Mouse (Mus musculus) thymus, adult 18-20 months (tissue): ENCODE data around the gene Sfxn3.

Experiments
- DNase-seq, 2 experiments: peaks; one replicate each; pipeline ENCODE4 v3.0.0; 2022; ENCODE audit warnings: mixed read lengths in 2 of 2

The Sfxn3 gene

GRCm38 (mm10) chr19:45047417-45047934 lies at the start of gene Sfxn3:
Gene Sfxn3, plus strand, starts transcription at chr19:45047503.
- peak; percentile 75 to 80 for DNase-seq

- DNase-seq: no peak
Observed at GRCm38 (mm10) chr19:44997786-44998185, 49.5 kb upstream of the Sfxn3 start.

- DNase-seq: no peak
Observed at GRCm38 (mm10) chr19:44999647-45000046, 47.7 kb upstream of the Sfxn3 start.

- no peak for DNase-seq
Observed at GRCm38 (mm10) chr19:45002301-45002700, 45.0 kb upstream of the Sfxn3 start.

- no peak for DNase-seq
Observed at GRCm38 (mm10) chr19:45003740-45004516, 43.4 kb upstream of the Sfxn3 start.

- peak in 1 of 2 experiments; percentile 41 for DNase-seq
Observed at GRCm38 (mm10) chr19:45005444-45005843, 41.9 kb upstream of the Sfxn3 start, which contains the start of gene Twnk. Gene Twnk, plus strand, starts transcription at chr19:45005663.

GRCm38 (mm10) chr19:45005957-45006712 lies 41.2 kb upstream of the Sfxn3 start, which contains the start of gene Mrpl43:
Gene Mrpl43, minus strand, starts transcription at chr19:45006442.
- peak; percentile 87 to 92 for DNase-seq

- DNase-seq: peak in 1 of 2 experiments; percentile 25
Observed at GRCm38 (mm10) chr19:45007021-45007420, 40.3 kb upstream of the Sfxn3 start.

GRCm38 (mm10) chr19:45007425-45008191 lies 39.7 kb upstream of the Sfxn3 start:
- no peak for DNase-seq

GRCm38 (mm10) chr19:45010646-45011045 lies 36.7 kb upstream of the Sfxn3 start:
- no peak for DNase-seq

GRCm38 (mm10) chr19:45012219-45012618 lies 35.1 kb upstream of the Sfxn3 start:
- DNase-seq: no peak

GRCm38 (mm10) chr19:45012636-45013035 lies 34.7 kb upstream of the Sfxn3 start:
- no peak for DNase-seq

- no peak for DNase-seq
Observed at GRCm38 (mm10) chr19:45013581-45014225, 33.6 kb upstream of the Sfxn3 start.

- no peak for DNase-seq
Observed at GRCm38 (mm10) chr19:45014335-45014971, 32.9 kb upstream of the Sfxn3 start, which contains the start of gene Lzts2. Gene Lzts2, plus strand, starts transcription at chr19:45014414.

- peak in 1 of 2 experiments; percentile 32 for DNase-seq
Observed at GRCm38 (mm10) chr19:45014981-45015402, 32.3 kb upstream of the Sfxn3 start.

- DNase-seq: peak; percentile 70 to 76
Observed at GRCm38 (mm10) chr19:45015518-45016281, 31.6 kb upstream of the Sfxn3 start.

GRCm38 (mm10) chr19:45016341-45017215 lies 30.7 kb upstream of the Sfxn3 start:
- DNase-seq: no peak

- peak; percentile 25 to 48 for DNase-seq
Observed at GRCm38 (mm10) chr19:45017216-45017771, 30.0 kb upstream of the Sfxn3 start.

- DNase-seq: no peak
Observed at GRCm38 (mm10) chr19:45017909-45018308, 29.4 kb upstream of the Sfxn3 start.
